Mouse (Mus musculus) embryonic facial prominence, embryonic 13.5 days (tissue): ENCODE data around the gene Zfpl1. TPM values are rescaled to one million over a fixed set of nuclear protein-coding genes. Genes with fewer than 3 reads are reported as not detected.
"Not testable (repeated sequence)": the region's sequence is repeated elsewhere in the genome, so short reads cannot be mapped to it uniquely, and the experiment has no call there.

ENCODE experiments used
- ATAC-seq: fragments of 200-750 bp; cut with Nextera tagmentation; 2 replicates; pipeline ENCODE4 v1.8.0; 2017; ENCODE audit warnings: low read depth; ENCODE audit not compliant: insufficient number of reproducible peaks, insufficient read depth, low FRiP score, low TSS enrichment
- H3K27ac ChIP-seq: fragments of 300-500 bp; sonication (generic); 2 replicates; pipeline ENCODE4 v1.5.1; 2015; ENCODE audit warnings: moderate library complexity, mild to moderate bottlenecking, inconsistent platforms
- H3K27me3 ChIP-seq: fragments of 300-500 bp; sonication (generic); 2 replicates; pipeline ENCODE4 v1.6.1; 2015; ENCODE audit warnings: mild to moderate bottlenecking, inconsistent platforms
- H3K36me3 ChIP-seq: fragments of 300-500 bp; sonication (generic); 2 replicates; pipeline ENCODE4 v1.6.1; 2015; ENCODE audit warnings: mild to moderate bottlenecking, inconsistent platforms
- H3K4me1 ChIP-seq: fragments of 300-500 bp; sonication (generic); 2 replicates; pipeline ENCODE4 v1.6.1; 2015; ENCODE audit warnings: inconsistent platforms
- H3K4me2 ChIP-seq: fragments of 300-500 bp; sonication (generic); 2 replicates; pipeline ENCODE4 v1.6.1; 2015; ENCODE audit warnings: moderate library complexity, mild to moderate bottlenecking, inconsistent platforms
- H3K4me3 ChIP-seq: fragments of 300-500 bp; sonication (generic); 2 replicates; pipeline ENCODE4 v1.5.1; 2015; ENCODE audit warnings: mild to moderate bottlenecking, inconsistent platforms
- H3K9ac ChIP-seq: fragments of 300-500 bp; sonication (generic); 2 replicates; pipeline ENCODE4 v1.6.1; 2015; ENCODE audit warnings: mild to moderate bottlenecking, inconsistent platforms
- H3K9me3 ChIP-seq: fragments of 300-500 bp; sonication (generic); 2 replicates; pipeline ENCODE4 v1.6.1; 2016; ENCODE audit warnings: inconsistent platforms
- WGBS: fragments of 180-500 bp; shearing (Covaris S2); methylation state at CpG from one replicate; pipeline ENCODE4 v1.1.7; 2015; ENCODE audit warnings: mixed read lengths; 5-methylcytosine and 5-hydroxymethylcytosine counted together
- polyA plus RNA-seq: library from polyadenylated mRNA; unstranded; fragments of >200 nt; fragmentation: Nextera tagmentation; extraction: Ambion mirVana; gene quantifications from 2 replicates; pipeline ENCODE4 v1.2.1, GENCODE M21; 2015

The Zfpl1 gene
- 79.1 and 81.3 TPM in 2 replicates for polyA plus RNA-seq

GRCm38 (mm10) chr19:6084478-6085248 lies at the start of gene Zfpl1, which contains the start of gene Cdca5:
Zfpl1 (minus strand) TSS chr19:6084956.
Cdca5 (plus strand) TSS chr19:6084983.
- H3K4me1 ChIP-seq: peaks cover 23% of the 10 kb centered on the region
- H3K4me3 ChIP-seq: peak within 1 kb of the TSS; percentile 76
- H3K9me3 ChIP-seq: no peaks in the 10 kb centered on the region
- H3K27ac ChIP-seq: peak within 1 kb of the TSS; percentile 58
- H3K27me3 ChIP-seq: no peaks in the 10 kb centered on the region
- H3K36me3 ChIP-seq: peaks cover 55% of the 10 kb centered on the region
- peak; percentile 80 for ATAC-seq
- peak within 1 kb of the TSS; percentile 79 for H3K9ac ChIP-seq
- peak within 1 kb of the TSS; percentile 93 for H3K4me2 ChIP-seq
- under 1% methylated on average over 58 of the region's 58 CpGs for WGBS

- H3K4me1 ChIP-seq, ATAC-seq, H3K9ac ChIP-seq, H3K4me2 ChIP-seq, H3K9me3 ChIP-seq, H3K27me3 ChIP-seq, H3K27ac ChIP-seq, H3K4me3 ChIP-seq: not testable (repeated sequence)
- H3K36me3 ChIP-seq: peaks cover 38% of the 10 kb centered on the region
- WGBS: 55% methylated on average over 1 of the region's 1 CpGs
Measured at GRCm38 (mm10) chr19:6133197-6133596, 48.4 kb upstream of the Zfpl1 start.

GRCm38 (mm10) chr19:6132171-6132827 lies 47.5 kb upstream of the Zfpl1 start:
- 80% methylated on average over 7 of the region's 7 CpGs for WGBS
- Histone ChIP-seq H3K4me1 (peaks cover 6% of the 10 kb centered on the region), H3K9ac (no peak overlapping the region), H3K36me3 (peaks cover 33% of the 10 kb centered on the region), H3K4me2 (no peak overlapping the region), H3K4me3 (no peak overlapping the region), H3K27ac (no peak overlapping the region), H3K9me3 (no peaks in the 10 kb centered on the region), H3K27me3 (no peaks in the 10 kb centered on the region)
- ATAC-seq: no peak

GRCm38 (mm10) chr19:6130414-6131128 lies 45.8 kb upstream of the Zfpl1 start:
- not testable (repeated sequence) for H3K27me3 ChIP-seq, H3K4me1 ChIP-seq, H3K4me3 ChIP-seq, H3K9ac ChIP-seq, ATAC-seq, H3K9me3 ChIP-seq, H3K4me2 ChIP-seq, H3K27ac ChIP-seq
- WGBS: 81% methylated on average over 7 of the region's 7 CpGs
- H3K36me3 ChIP-seq: peaks cover 15% of the 10 kb centered on the region

GRCm38 (mm10) chr19:6127760-6128341 lies 43.1 kb upstream of the Zfpl1 start, which contains the start of gene Snx15:
Snx15 (minus strand) TSS chr19:6128304.
- Histone ChIP-seq H3K4me2 (peak within 1 kb of the TSS; percentile 61), H3K9me3 (no peaks in the 10 kb centered on the region), H3K27ac (peak within 1 kb of the TSS; percentile 94), H3K4me3 (peak within 1 kb of the TSS; percentile 59), H3K27me3 (no peaks in the 10 kb centered on the region), H3K4me1 (peaks cover 16% of the 10 kb centered on the region), H3K9ac (peak within 1 kb of the TSS; percentile 74), H3K36me3 (peaks cover 4% of the 10 kb centered on the region; the same call in 1 of the 2 replicates)
- WGBS: under 1% methylated on average over 32 of the region's 32 CpGs
- ATAC-seq: peak; percentile 90

- Histone ChIP-seq H3K27ac (peak overlapping the region; percentile 94), H3K9me3 (no peaks in the 10 kb centered on the region), H3K4me2 (peak overlapping the region; percentile 61), H3K4me1 (peaks cover 16% of the 10 kb centered on the region), H3K27me3 (no peaks in the 10 kb centered on the region), H3K36me3 (peaks cover 9% of the 10 kb centered on the region; the same call in 1 of the 2 replicates), H3K9ac (peak overlapping the region; percentile 74; the same call in 1 of the 2 replicates), H3K4me3 (peak overlapping the region; percentile 59)
- WGBS: 73% methylated on average over 10 of the region's 10 CpGs
- ATAC-seq: no peak
Measured at GRCm38 (mm10) chr19:6126789-6127580, 42.2 kb upstream of the Zfpl1 start.

- Histone ChIP-seq H3K4me2 (no peak overlapping the region), H3K27ac (no peak overlapping the region), H3K4me3 (no peak overlapping the region), H3K4me1 (peaks cover 16% of the 10 kb centered on the region), H3K9ac (no peak overlapping the region), H3K27me3 (no peaks in the 10 kb centered on the region), H3K9me3 (no peaks in the 10 kb centered on the region), H3K36me3 (peaks cover 12% of the 10 kb centered on the region)
- 21% methylated on average over 4 of the region's 4 CpGs for WGBS
- no peak for ATAC-seq
Measured at GRCm38 (mm10) chr19:6126289-6126688, 41.5 kb upstream of the Zfpl1 start.

GRCm38 (mm10) chr19:6124898-6125297 lies 40.1 kb upstream of the Zfpl1 start:
- Histone ChIP-seq H3K4me3 (no peak overlapping the region), H3K9me3 (no peaks in the 10 kb centered on the region), H3K27ac (no peak overlapping the region), H3K4me1 (peaks cover 16% of the 10 kb centered on the region), H3K9ac (no peak overlapping the region), H3K36me3 (peaks cover 16% of the 10 kb centered on the region), H3K4me2 (no peak overlapping the region), H3K27me3 (no peaks in the 10 kb centered on the region)
- 68% methylated on average over 2 of the region's 2 CpGs for WGBS
- ATAC-seq: no peak

- H3K4me3 ChIP-seq: no peak overlapping the region
- no peaks in the 10 kb centered on the region for H3K9me3 ChIP-seq
- no peak overlapping the region for H3K9ac ChIP-seq
- no peak overlapping the region for H3K4me2 ChIP-seq
- no peak overlapping the region for H3K27ac ChIP-seq
- H3K36me3 ChIP-seq: peaks cover 16% of the 10 kb centered on the region
- H3K27me3 ChIP-seq: no peaks in the 10 kb centered on the region
- peaks cover 18% of the 10 kb centered on the region for H3K4me1 ChIP-seq
- ATAC-seq: no peak
- 49% methylated on average over 8 of the region's 8 CpGs for WGBS
Measured at GRCm38 (mm10) chr19:6123330-6123729, 38.6 kb upstream of the Zfpl1 start.

- Histone ChIP-seq H3K27ac (no peak overlapping the region), H3K27me3 (no peaks in the 10 kb centered on the region), H3K4me1 (peaks cover 21% of the 10 kb centered on the region), H3K36me3 (peaks cover 16% of the 10 kb centered on the region), H3K9ac (0 out of 2 replicates have a peak overlapping the region, but pooled peaks have one; percentile 27), H3K9me3 (no peaks in the 10 kb centered on the region), H3K4me3 (no peak overlapping the region), H3K4me2 (no peak overlapping the region; the same call in 1 of the 2 replicates)
- ATAC-seq: no peak
- 39% methylated on average over 19 of the region's 19 CpGs for WGBS
Measured at GRCm38 (mm10) chr19:6121761-6122160, 37.0 kb upstream of the Zfpl1 start.
